Mouse (Mus musculus): ENCODE results near the gene Traf3. TPM values are rescaled to one million over a fixed set of nuclear protein-coding genes. Genes with fewer than 3 reads are reported as not detected.

Traf3 gene
- polyA plus RNA-seq, 1 experiment from 2014 or later = 19.9 TPM

DNA sequence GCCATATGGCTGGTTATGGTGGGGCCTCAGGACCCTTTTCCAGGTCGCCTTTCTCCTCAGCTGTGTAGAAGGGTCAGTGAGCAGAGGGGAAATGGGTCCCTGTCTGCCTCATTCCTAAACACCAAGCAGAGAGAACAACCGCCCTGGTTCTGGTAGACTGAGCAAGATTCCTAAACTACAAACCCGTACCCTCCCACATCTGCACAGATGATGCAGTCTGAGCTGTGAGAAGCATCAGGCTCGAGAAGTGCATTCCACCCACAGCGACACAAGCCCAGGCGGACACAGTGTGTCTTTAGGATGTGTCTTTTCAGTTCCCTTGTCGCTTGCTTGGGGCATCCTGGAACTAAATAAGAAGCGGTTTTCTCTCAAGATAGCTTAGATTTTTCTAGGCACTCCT is 83.9 kb downstream of the Traf3 start:
- CTCF ChIA-PET = interaction anchor here (1.0 kb wide), 1 partner anchor 9 kb away, joined by 4 read pairs; no protein-coding TSS in a partner anchor
- in situ Hi-C loops (cut with MboI; ENCODE audit: low pct_unique_long_range_greater_than_20kb) = no loop called here
- H3K27me3 ChIP-seq = no peaks in the 10 kb centered on the region
- ATAC-seq (no peak), DNase-seq (ENCODE audit: low read depth, low spot score) (no peak)
- POLR2A ChIA-PET = interaction anchor here (0.9 kb wide), 1 partner anchor 16 kb away, joined by 3 read pairs; no protein-coding TSS in a partner anchor
- no peak for TF ChIP-seq CTCF (IDR thresholded peaks at IDR 0.05)

DNA sequence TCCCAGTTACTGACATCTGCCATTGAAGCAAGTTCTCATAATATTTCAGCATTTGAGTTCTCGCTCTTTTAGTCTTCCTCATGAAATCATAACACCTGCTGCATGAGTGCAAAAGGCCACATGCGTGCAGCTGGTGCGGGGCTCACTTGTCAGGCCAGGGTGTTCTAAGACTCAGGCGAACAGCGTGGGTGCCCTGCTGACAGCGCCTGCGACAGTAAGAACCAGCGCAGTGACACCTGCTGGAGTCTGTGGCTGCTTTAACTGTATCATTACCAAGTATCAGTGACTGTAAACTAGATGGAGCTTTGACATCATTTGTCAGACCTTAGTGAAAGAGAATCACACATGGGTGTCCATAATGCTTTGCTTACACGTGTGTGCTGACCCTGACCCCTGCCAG is 85.1 kb downstream of the Traf3 start:
- DNase-seq (ENCODE audit: low read depth, low spot score) (no peak), ATAC-seq (no peak)
- no peak for TF ChIP-seq CTCF (IDR thresholded peaks at IDR 0.05)
- POLR2A ChIA-PET = no interaction called here
- H3K27me3 ChIP-seq = no peaks in the 10 kb centered on the region
- in situ Hi-C loops (cut with MboI; ENCODE audit: low pct_unique_long_range_greater_than_20kb) = no loop called here
- CTCF ChIA-PET = no interaction called here

DNA sequence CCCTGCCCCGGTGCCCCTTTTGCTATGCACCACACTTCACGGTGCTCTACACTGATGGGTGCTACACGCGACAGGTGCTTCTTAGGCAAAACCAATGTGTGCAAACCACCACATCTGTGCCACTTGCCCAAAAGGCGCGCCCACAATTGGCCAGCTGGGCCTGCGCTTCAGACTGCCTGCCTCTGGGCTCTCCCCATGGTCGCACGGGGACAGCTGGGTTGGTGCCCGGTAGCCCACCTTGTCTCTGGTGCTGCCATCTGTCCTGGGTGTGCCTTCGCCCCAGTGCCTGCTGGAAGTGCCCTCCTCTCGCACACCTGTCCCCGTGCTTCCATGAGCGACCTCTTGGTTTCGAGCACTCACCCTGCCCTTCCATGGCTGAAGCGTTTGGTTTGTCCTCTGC is 97.5 kb downstream of the Traf3 start:
- in situ Hi-C loops (cut with MboI; ENCODE audit: low pct_unique_long_range_greater_than_20kb) = no loop called here
- DNase-seq (ENCODE audit: low read depth, low spot score) (no peak), ATAC-seq (no peak)
- TF ChIP-seq CTCF (IDR thresholded peaks at IDR 0.05) = no peak
- ChIA-PET CTCF (no interaction called here), POLR2A (no interaction called here)
- no peaks in the 10 kb centered on the region for H3K27me3 ChIP-seq

DNA sequence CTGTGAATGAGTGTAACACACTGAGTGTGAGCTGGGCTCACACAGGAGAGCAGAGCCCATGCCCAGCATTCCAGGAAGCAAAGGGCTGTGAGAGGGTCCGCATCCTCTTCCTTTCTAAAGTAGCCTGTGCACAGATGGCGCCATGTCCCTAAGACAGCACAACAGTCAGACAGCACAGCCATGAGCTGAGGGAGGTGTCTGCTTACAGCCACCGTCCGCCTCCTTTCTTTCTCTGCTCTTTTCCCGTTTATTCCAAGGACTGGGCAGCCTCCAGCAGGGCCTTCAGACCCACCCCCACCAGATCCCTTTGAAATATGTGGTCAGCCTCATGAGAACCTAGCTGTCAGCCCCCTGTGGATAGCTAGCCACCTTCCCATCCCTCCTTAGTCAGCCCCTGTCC is 99.0 kb downstream of the Traf3 start:
- no peaks in the 10 kb centered on the region for H3K27me3 ChIP-seq
- in situ Hi-C loops (cut with MboI; ENCODE audit: low pct_unique_long_range_greater_than_20kb) = no loop called here
- DNase-seq (ENCODE audit: low read depth, low spot score) (no peak), ATAC-seq (no peak)
- ChIA-PET POLR2A (interaction anchor here (0.8 kb wide), 1 partner anchor 15 kb away, joined by 3 read pairs; no protein-coding TSS in a partner anchor), CTCF (no interaction called here)
- no peak for TF ChIP-seq CTCF (IDR thresholded peaks at IDR 0.05)

DNA sequence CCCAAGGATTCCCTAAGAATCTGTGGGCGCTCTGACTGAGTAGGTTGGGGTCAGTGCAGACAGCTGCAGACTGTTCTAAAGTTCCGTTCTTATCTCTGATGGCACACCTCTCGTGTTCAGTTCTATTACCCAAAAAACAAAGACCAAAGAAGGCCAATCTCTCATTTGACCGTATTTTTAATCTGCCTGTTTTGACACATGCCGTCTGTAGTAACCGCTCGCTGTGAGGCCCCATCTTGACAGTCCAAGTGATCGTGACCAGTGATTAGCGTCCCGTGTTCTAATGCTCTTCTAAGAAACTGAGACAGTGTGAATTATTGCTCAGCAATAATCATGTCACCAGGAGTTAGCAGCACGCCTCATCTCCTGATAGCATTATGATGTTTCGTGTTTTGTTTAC is 100.4 kb downstream of the Traf3 start:
- in situ Hi-C loops (cut with MboI; ENCODE audit: low pct_unique_long_range_greater_than_20kb) = no loop called here
- TF ChIP-seq CTCF (IDR thresholded peaks at IDR 0.05) = no peak
- no peak for DNase-seq (ENCODE audit: low read depth, low spot score)
- H3K27me3 ChIP-seq = no peaks in the 10 kb centered on the region
- ChIA-PET CTCF (interaction anchor here (0.9 kb wide), 1 partner anchor 14 kb away, joined by 3 read pairs; no protein-coding TSS in a partner anchor), POLR2A (no interaction called here)
- ATAC-seq = no peak

DNA sequence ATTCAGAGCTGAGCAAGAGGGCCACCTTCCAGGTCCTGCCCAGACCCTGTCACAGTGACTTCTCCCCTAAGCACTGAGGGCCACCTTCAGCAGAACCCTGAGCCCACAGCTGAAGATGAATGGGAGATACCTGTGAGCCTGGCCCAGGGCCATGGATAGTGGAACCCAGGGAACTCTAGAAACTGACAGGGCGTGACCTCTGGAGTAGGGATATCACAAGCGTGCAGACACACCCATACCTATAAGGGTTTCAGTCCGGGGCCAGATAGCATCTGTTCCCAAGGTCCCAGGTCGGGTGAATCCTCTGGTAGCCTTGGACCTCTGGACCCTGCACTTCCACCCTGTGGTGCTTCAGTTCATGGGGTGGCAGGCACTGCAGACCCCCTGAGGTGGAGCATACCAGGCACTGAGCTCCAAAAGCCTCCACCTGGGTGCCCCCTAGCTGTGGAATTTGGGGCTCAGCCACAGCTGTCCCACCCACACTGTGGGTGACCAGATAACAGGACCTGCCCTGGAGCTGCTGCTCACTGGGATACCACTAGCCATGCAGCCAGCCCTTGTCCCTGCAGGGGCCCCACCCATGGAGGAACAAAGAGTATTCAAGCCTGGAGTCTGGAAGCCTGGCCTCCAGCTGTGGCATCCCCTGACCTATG is 101.6 kb downstream of the Traf3 start:
- DNase-seq (ENCODE audit: low read depth, low spot score) (no peak), ATAC-seq (no peak)
- TF ChIP-seq CTCF (IDR thresholded peaks at IDR 0.05) = no peak
- ChIA-PET CTCF (no interaction called here), POLR2A (no interaction called here)
- H3K27me3 ChIP-seq = no peaks in the 10 kb centered on the region
- in situ Hi-C loops (cut with MboI; ENCODE audit: low pct_unique_long_range_greater_than_20kb) = no loop called here

DNA sequence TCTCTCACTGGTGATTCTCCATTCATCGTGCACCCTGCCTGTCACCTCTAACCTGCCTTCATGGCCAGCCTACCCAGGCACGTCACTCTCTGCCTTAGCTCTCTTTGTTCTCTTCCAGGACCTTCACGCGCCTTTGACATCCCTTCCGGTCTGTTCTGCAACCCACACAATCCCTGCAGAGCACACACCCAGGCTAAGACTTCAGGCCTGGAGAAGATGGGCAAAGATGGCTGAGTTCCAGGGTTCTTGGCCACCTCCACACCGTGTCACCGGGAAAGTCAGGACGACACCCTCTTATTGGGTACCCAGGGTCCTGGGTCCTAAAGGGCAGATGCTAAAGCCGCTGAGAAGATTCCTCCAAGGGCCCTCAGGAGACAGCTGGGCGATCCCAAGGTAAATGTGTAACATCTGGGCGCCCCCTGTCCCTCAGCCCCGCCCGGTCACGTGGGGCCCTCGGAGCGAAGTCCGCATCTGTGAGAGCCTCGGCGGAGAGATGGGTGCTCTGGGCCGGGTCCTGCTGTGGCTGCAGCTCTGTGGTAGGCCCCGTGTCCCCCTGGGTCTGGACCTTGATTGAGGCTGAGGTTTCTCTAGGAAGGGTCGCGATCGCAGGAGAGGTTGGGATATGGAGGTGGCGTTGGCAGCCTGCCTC is 104.6 kb downstream of the Traf3 start, which contains the start of gene Amn:
Gene Amn, plus strand, starts transcription at position 467 of the 649 bp plus-strand sequence.
- ATAC-seq = no peak
- ChIA-PET POLR2A (no interaction called here), CTCF (no interaction called here)
- TF ChIP-seq CTCF (IDR thresholded peaks at IDR 0.05) = no peak
- H3K27me3 ChIP-seq = no peaks in the 10 kb centered on the region
- in situ Hi-C loops (cut with MboI; ENCODE audit: low pct_unique_long_range_greater_than_20kb) = loop anchor here (5.0 to 10.0 kb wide), 2 partner anchors 147 to 234 kb away; partner anchors contain the start of gene Exoc3l4
- no peak for DNase-seq (ENCODE audit: low read depth, low spot score)

DNA sequence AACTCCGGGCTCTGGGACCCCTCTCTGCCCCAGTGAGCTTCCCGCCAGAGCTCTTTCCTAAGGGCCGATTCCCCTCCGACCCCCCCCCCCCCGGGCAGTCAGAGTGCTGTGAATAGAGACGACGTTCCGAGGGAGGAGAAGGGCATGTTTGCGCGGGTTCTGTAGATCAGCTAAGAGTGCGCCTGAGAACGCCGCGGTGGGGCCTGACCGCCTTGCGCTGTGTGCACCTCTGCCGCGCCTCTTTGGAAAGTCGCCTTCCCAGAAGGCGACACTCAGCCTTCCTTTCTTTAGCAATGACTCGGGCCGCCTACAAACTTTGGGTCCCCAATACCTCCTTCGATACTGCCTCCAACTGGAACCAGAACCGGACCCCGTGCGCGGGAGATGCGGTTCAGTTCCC is 105.2 kb downstream of the Traf3 start:
- no peak for TF ChIP-seq CTCF (IDR thresholded peaks at IDR 0.05)
- DNase-seq (ENCODE audit: low read depth, low spot score) (no peak), ATAC-seq (no peak)
- CTCF ChIA-PET = interaction anchor here (1.5 kb wide), 1 partner anchor 139 kb away, joined by 3 read pairs; no protein-coding TSS in a partner anchor
- no peaks in the 10 kb centered on the region for H3K27me3 ChIP-seq
- in situ Hi-C loops (cut with MboI; ENCODE audit: low pct_unique_long_range_greater_than_20kb) = loop anchor here (5.0 to 10.0 kb wide), 2 partner anchors 146 to 233 kb away; partner anchors contain the start of gene Exoc3l4
- POLR2A ChIA-PET = no interaction called here

DNA sequence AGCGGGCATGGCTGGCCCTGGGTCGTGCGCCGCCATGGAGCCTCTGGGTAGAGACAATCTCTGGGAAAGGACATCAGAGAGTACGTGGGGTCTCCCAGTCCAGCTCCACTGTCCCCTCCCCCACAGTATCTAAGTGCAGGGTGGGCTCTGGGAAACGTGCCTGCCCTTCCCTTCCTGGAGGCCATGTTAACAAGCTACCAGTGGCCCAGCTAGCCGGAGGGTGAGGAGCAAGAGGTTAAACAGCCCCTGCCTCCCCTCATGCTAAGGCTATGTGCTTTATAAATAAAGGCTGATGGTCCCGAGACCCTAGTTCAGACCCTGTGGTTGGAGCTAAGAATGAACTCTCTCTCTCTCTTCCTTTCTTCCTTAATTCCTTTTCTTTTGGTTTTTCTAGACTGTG is 105.8 kb downstream of the Traf3 start:
- ATAC-seq (no peak), DNase-seq (ENCODE audit: low read depth, low spot score) (no peak)
- ChIA-PET POLR2A (no interaction called here), CTCF (interaction anchor here (0.6 to 2.3 kb wide), 6 partner anchors 32 to 149 kb away, joined by 3 to 7 read pairs (median 3); no protein-coding TSS in a partner anchor)
- no peaks in the 10 kb centered on the region for H3K27me3 ChIP-seq
- in situ Hi-C loops (cut with MboI; ENCODE audit: low pct_unique_long_range_greater_than_20kb) = loop anchor here (5.0 to 10.0 kb wide), 2 partner anchors 145 to 233 kb away; partner anchors contain the start of gene Exoc3l4
- TF ChIP-seq CTCF (IDR thresholded peaks at IDR 0.05) = no peak

DNA sequence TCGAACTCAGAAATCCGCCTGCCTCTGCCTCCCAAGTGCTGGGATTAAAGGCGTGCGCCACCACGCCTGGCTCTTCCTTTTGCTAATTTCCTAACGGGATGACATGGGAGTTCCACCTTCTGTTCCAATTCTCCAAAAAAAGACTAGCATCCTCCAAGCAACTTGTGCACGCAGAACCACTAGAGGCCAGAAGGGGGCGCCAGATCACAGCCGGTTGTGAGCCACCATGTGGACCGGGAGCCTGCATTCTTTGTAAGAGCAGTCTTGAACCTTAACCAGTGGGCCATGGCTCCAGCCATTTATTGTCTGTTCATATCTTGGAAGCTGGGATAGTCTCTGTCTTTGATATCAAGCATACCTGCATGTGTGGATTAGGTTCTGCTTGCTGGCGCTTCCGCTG is 106.2 kb downstream of the Traf3 start:
- ChIA-PET POLR2A (no interaction called here), CTCF (interaction anchor here (0.6 to 2.3 kb wide), 8 partner anchors 15 to 148 kb away, joined by 3 to 7 read pairs (median 3); no protein-coding TSS in a partner anchor)
- DNase-seq (ENCODE audit: low read depth, low spot score) (peak; percentile 19), ATAC-seq (no peak)
- in situ Hi-C loops (cut with MboI; ENCODE audit: low pct_unique_long_range_greater_than_20kb) = loop anchor here (5.0 to 10.0 kb wide), 2 partner anchors 145 to 232 kb away; partner anchors contain the start of gene Exoc3l4
- no peaks in the 10 kb centered on the region for H3K27me3 ChIP-seq
- no peak for TF ChIP-seq CTCF (IDR thresholded peaks at IDR 0.05)

DNA sequence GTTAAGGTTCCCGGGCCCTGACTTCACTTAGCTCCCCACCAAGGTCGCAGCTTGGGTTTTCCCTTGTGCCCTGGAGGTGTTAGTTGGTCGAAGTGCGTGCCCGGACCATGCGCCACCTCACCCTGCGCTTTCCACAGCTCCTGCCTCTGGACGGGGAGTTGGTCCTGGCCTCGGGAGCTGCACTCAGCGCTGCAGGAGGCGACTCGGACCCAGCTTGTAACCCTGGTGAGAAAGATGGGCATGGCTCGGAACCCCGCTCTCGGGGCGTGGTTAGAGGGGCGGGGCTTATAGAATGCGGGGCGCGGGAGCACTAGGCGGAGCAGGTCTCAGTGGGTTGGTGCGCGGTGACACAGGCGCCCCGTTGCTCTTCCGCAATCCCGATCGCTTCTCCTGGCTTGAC is 107.8 kb downstream of the Traf3 start:
- no peak for TF ChIP-seq CTCF (IDR thresholded peaks at IDR 0.05)
- H3K27me3 ChIP-seq = no peaks in the 10 kb centered on the region
- CTCF ChIA-PET = interaction anchor here (0.7 to 2.3 kb wide), 3 partner anchors 91 to 195 kb away, joined by 3 to 7 read pairs (median 3); no protein-coding TSS in a partner anchor
- ATAC-seq (no peak), DNase-seq (ENCODE audit: low read depth, low spot score) (no peak)
- in situ Hi-C loops (cut with MboI; ENCODE audit: low pct_unique_long_range_greater_than_20kb) = loop anchor here (5.0 to 10.0 kb wide), 2 partner anchors 143 to 231 kb away; partner anchors contain the start of gene Exoc3l4
- POLR2A ChIA-PET = no interaction called here
